Mouse (Mus musculus): ENCODE measurements around the gene Npnt.

Npnt gene

DNA sequence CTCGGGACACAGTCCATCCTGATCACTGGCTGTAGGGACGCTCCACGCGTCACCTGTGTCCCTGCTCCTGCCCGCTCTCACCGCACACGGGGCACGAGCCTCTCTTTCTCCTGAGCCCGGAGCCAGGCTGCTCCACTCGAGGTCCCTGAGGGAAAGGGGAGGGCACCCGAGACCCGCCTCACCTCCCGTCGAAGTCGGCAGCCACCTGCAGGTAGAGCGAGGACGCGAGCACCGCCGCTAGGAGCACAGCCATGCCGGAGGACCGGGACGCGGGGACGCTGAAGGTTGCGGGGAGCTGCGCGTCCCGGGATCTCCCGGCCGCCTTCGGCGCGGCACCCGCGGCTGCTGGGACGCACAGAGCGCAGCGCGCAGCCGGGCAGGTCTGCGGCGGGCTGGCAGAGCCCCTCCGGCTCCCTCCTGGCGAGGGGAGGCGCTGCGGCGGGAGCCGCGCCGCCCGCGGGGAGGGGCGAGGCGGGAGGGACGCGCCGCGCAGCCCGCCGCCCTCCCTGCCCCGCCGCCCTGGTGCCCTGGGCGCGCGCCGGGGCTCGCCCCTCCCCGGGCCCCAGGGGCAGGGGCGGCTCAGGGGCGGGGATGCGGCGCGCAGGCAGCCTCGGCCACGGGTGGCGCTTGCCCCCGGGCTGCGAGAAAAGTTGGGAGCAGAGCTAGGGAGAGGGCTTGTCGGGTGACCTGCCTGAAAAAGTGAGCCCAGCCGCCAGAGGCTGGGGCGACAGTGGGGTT is at the start of gene Npnt:
TSS of gene Npnt (minus strand) at position 501 of the 738 bp plus-strand sequence.
- peak; percentile 76 for DNase-seq

- DNase-seq = no peak
Measured at GRCm38 (mm10) chr3:132996299-132996698, 46.2 kb upstream of the Npnt start.

- no peak for DNase-seq
Measured at GRCm38 (mm10) chr3:132995904-132996267, 45.8 kb upstream of the Npnt start.

GRCm38 (mm10) chr3:132995172-132995903 is 45.2 kb upstream of the Npnt start:
- DNase-seq = peak; percentile 74

- DNase-seq = no peak
Measured at GRCm38 (mm10) chr3:132986188-132986587, 36.1 kb upstream of the Npnt start.

- peak; percentile 61 for DNase-seq
Measured at GRCm38 (mm10) chr3:132983845-132984485, 33.9 kb upstream of the Npnt start.

GRCm38 (mm10) chr3:132981968-132982367 is 31.9 kb upstream of the Npnt start:
- DNase-seq = no peak

DNA sequence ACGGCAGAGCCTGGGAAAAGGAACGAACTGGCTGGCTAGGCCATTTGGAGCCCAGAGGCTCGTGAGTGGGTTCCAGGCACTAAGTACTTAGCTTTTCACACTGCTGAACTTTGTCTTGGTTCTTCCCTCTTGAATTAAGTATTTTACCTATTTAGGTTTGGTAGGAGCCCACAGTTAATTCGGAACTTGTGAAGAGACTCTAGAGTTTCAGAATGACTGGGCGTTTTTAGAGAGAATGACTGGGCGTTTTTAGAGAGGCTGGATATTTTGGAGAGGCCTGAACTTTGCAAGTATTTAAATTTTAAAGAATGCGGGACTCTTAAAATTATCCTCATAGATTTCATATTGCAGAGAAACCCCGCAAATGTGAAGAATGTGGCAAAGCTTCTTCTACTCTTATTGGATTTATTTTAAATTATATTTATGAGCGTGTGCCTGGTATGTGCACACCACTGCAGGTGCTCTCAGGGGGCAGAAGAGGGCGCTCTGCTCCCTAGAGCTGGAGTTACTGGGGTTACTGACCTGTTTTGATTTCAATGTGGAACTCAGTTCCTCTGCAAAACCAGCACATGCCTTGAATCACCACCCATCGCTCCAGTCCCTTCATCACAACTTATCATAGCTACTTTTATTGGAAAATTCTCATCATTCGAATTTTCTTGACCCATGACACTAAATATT is 29.8 kb upstream of the Npnt start:
- DNase-seq = no peak

DNA sequence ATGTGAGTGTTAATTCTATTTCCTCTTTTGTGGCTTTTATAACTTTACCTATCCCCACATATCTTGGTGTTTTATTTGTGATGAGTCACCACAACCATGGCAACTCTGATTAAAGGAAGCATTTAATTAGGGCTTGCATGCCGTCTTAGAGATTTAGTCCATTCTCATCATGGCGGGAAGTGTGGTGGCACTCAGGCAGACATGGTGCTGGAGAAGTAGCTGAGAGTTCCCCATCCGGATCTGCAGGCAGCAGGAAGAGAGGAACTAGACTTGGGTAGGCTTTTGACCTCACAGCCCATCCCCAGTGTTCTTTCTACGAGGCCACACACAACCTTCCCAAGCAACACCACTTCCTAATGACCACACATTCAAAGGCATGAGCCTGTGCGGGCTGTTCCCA is 16.2 kb upstream of the Npnt start:
- DNase-seq = no peak

- no peak for DNase-seq
Measured at GRCm38 (mm10) chr3:132964715-132965507, 14.8 kb upstream of the Npnt start.

- DNase-seq = no peak
Measured at GRCm38 (mm10) chr3:132962631-132963361, 12.7 kb upstream of the Npnt start.

DNA sequence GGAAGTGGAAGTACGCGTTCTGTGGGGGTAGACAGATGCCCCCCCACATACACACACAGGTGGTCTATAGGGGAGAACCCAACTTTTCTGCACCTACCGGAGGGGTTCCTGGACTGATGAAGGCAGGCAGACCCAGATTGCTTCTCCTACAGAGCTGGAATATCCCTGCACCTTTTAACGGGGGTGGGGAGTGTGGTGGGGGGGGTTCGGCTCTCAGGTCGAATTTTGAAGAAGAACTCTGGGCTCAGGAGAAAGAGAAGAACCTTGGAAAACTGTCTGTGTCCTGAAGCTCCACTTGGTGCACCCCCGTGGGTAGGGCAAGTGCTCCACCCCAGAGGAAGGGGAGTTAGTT is 414 bp upstream of the Npnt start:
- no peak for DNase-seq

DNA sequence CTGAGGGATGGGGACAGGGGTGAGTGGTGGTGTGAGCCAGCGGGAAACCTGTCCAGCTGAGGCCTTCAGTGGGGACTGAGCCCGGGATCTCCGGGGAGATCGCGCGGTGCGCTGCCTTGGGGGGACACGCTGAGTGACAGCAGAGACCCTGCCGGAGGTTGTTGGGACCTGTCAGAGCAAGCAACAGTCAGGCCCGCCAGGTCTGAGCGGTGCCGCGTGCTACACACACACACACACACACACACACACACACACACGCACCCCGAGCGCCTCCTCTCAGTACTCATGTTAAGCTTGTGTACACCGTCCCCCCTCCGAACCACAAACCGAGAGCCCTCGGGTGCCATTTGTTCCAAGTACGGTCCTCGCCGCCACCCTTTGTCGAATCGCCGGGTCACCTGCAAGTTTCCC is 706 bp downstream of the Npnt start:
- peak; percentile 63 for DNase-seq

DNA sequence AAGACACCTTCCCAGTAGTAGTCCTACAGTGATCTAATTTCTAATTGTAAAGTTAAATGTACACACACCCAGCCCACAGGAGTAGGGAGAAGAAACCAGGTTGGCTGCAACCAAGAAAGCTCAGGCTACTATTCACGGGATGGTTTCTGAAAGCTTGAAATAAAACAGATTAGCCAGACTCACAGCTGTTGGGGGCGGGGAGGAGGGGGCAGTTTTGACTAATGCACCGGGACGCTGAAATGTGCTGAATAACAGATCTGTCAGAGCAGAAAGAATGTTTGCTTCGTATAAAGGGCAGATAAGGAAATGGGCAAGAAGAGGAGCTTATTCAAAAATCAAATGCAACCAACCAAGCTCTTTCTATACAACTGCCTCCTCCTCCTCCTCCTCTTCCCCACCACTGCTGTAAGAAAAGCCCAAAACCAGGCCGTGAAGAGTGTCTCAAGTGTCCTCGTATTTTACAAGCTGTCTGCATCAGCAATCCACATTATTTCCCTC is 1.7 kb downstream of the Npnt start:
- DNase-seq = peak; percentile 37

GRCm38 (mm10) chr3:132946086-132946485 is 4.0 kb downstream of the Npnt start:
- no peak for DNase-seq

GRCm38 (mm10) chr3:132945669-132946068 is 4.4 kb downstream of the Npnt start:
- peak; percentile 42 for DNase-seq

- peak; percentile 34 for DNase-seq
Measured at GRCm38 (mm10) chr3:132944609-132945008, 5.5 kb downstream of the Npnt start.

GRCm38 (mm10) chr3:132944193-132944592 is 5.9 kb downstream of the Npnt start:
- DNase-seq = no peak

DNA sequence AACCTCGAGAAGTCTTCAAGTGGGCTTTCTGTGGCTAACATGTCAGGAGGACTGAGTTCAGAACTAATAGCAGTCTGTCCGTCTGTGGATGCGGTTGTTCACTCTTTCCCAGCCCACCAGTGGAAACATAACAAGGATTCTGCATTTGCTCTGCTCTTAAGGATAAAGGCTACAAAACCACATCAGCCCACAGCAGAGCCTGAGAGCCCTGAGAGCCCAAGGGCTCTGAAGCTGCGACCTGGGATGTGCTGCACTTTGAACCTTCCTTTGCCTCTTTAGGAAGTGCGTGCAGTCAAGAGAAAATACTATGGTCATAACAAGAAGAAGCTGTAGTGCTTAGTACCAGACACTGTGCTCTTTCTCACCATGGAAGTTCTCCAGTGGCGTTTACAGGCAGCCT is 7.3 kb downstream of the Npnt start:
- no peak for DNase-seq

DNA sequence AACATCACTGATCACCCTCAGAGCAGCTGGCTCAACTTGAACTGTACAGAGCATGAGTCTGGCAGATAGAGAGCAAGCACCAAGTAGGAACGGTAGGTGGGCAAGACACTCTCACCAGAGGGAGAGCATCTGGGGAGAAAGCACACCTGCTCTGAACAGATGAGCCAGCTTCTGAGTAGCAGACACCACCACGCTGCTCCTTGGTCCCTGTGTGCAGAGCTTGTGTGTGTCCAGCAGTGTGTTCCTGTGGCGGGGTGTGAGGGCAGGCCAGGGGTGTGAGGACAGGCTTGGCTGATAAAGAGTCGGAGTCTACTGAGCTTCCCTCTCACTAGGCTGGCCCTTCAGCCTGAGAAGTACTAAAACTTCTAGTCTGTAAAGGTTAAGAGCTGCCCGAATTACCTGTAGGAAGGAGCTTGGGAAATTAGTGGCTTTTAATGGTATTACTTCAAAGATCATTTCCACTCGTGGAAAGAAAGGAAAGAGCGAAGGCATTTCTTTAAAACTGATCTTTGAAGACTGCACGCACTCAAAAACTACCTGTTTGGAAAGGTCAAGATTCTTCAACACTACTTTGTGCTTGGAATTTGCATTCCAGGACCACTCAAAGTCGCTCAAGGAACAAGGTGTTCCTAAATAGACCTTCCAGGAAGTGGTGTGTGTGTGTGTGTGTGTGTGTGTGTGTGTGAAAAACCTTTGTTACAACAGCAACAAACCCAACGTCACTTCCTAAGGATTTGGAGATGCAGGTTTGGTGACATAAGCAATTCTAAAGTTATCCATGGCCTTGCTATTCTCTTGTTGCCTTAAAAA is 9.7 kb downstream of the Npnt start:
- DNase-seq = no peak

- DNase-seq = peak; percentile 71
Measured at GRCm38 (mm10) chr3:132939006-132939405, 11.1 kb downstream of the Npnt start.
